21 mouse cellular contexts compared by ENCODE assay signal in genomic region chr5:53967560-53967959, GRCm38 (mm10). TPM values are rescaled to one million over a fixed set of nuclear protein-coding genes. Genes with fewer than 3 reads are reported as not detected.
DNase-seq lines count a peak whose midpoint lies in the region; ATAC-seq and TF ChIP-seq lines count a peak whose summit lies in the region.
"Had no signal": no experiment of that assay in that cellular context is flagged by ENCODE, and none has a peak within 500 bp of the region (broad histone marks: within the 10 kb centered on the region; RNA-seq: fewer than 3 reads in every experiment).

No protein-coding gene starts in this region.

- no peaks in the 10 kb centered on the region for H3K27me3 ChIP-seq in heart, adult 2 months (ENCODE audit: control insufficient read depth, insufficient read depth, low read length)
- H3K27me3 ChIP-seq in stomach, embryonic 15.5 days (replicated peaks), result no peaks in the 10 kb centered on the region
- H3K27me3 ChIP-seq in stomach, postnatal 0 days (ENCODE audit: control insufficient read depth, insufficient read depth, low read length), result no peaks in the 10 kb centered on the region
- H3K27me3 ChIP-seq: embryonic facial prominence, embryonic 12.5 days; embryonic facial prominence, embryonic 15.5 days; forebrain, embryonic 12.5 days had no signal

- H3K4me3 ChIP-seq in heart, adult 2 months, result no peak overlapping the region
- H3K4me3 ChIP-seq in stomach, embryonic 15.5 days (replicated peaks), result no peak overlapping the region
- no peak overlapping the region for H3K4me3 ChIP-seq in stomach, postnatal 0 days (ENCODE audit: low read depth, low read length)
- H3K4me3 ChIP-seq: embryonic facial prominence, embryonic 12.5 days; embryonic facial prominence, embryonic 15.5 days; erythroblast, embryonic 14.5 days; forebrain, embryonic 10.5 days; forebrain, embryonic 12.5 days had no signal

- no peak for TF ChIP-seq POLR2A in heart, adult 2 months (IDR thresholded peaks at IDR 0.05; ENCODE audit: insufficient read depth, low read depth, low read length)

- no peaks in the 10 kb centered on the region for H3K79me2 ChIP-seq in heart, adult 2 months (replicated peaks; ENCODE audit: control insufficient read depth, insufficient read depth, low read length)

- peaks cover 5% of the 10 kb centered on the region; the same call in 1 of the 2 replicates for H3K36me3 ChIP-seq in heart, adult 2 months (ENCODE audit: control insufficient read depth, insufficient read depth, low read length)
- H3K36me3 ChIP-seq in stomach, embryonic 15.5 days, result no peaks in the 10 kb centered on the region
- no peaks in the 10 kb centered on the region for H3K36me3 ChIP-seq in stomach, postnatal 0 days (ENCODE audit: control insufficient read depth, insufficient read depth, low read length)
- H3K36me3 ChIP-seq: embryonic facial prominence, embryonic 12.5 days; embryonic facial prominence, embryonic 15.5 days; forebrain, embryonic 10.5 days; forebrain, embryonic 12.5 days had no signal

- no peak for TF ChIP-seq EP300 in heart, adult 2 months (IDR thresholded peaks at IDR 0.05; ENCODE audit: insufficient read depth, low read depth, low read length)
- no peak for TF ChIP-seq EP300 in stomach, postnatal 0 days (optimal IDR thresholded peaks at IDR 0.05)

- WGBS in heart, adult 2 months, result 69% methylated on average over 2 of the region's 2 CpGs
- 74% methylated on average over 2 of the region's 2 CpGs for WGBS in stomach, embryonic 15.5 days
- 72% methylated on average over 2 of the region's 2 CpGs for WGBS in stomach, postnatal 0 days

- no peak overlapping the region for H3K4me2 ChIP-seq in stomach, embryonic 15.5 days
- H3K4me2 ChIP-seq in stomach, postnatal 0 days (replicated peaks; ENCODE audit: low read depth), result no peak overlapping the region
- H3K4me2 ChIP-seq: embryonic facial prominence, embryonic 12.5 days; embryonic facial prominence, embryonic 15.5 days; forebrain, embryonic 12.5 days had no signal

- no peaks in the 10 kb centered on the region for H3K9me3 ChIP-seq in stomach, embryonic 15.5 days
- H3K9me3 ChIP-seq in stomach, postnatal 0 days (ENCODE audit: control insufficient read depth, low read length), result no peaks in the 10 kb centered on the region
- H3K9me3 ChIP-seq: embryonic facial prominence, embryonic 12.5 days; embryonic facial prominence, embryonic 15.5 days; forebrain, embryonic 10.5 days; forebrain, embryonic 12.5 days had no signal

- intact Hi-C loops in heart, adult 2 months (cut with DNase I), result no loop called here

- ATAC-seq in stomach, embryonic 15.5 days (ENCODE audit: insufficient read depth, low FRiP score, low read depth), result peak; percentile 50; the same call in 1 of the 2 replicates
- ATAC-seq in stomach, postnatal 0 days (ENCODE audit: low FRiP score, low TSS enrichment), result no peak
- ATAC-seq: forebrain, embryonic 14.5 days; forebrain, embryonic 16.5 days had no signal

- peaks cover 1% of the 10 kb centered on the region; the same call in 1 of the 2 replicates for H3K4me1 ChIP-seq in heart, adult 2 months (ENCODE audit: control insufficient read depth, insufficient read depth, low read length)
- no peaks in the 10 kb centered on the region for H3K4me1 ChIP-seq in stomach, embryonic 15.5 days
- no peaks in the 10 kb centered on the region for H3K4me1 ChIP-seq in stomach, postnatal 0 days (replicated peaks; ENCODE audit: control insufficient read depth, insufficient read depth)
- H3K4me1 ChIP-seq: embryonic facial prominence, embryonic 12.5 days; embryonic facial prominence, embryonic 15.5 days; forebrain, embryonic 10.5 days; forebrain, embryonic 12.5 days had no signal

- no peak overlapping the region for H3K9ac ChIP-seq in heart, adult 2 months (ENCODE audit: low read depth, low read length)
- H3K9ac ChIP-seq in stomach, embryonic 15.5 days, result no peak overlapping the region
- H3K9ac ChIP-seq in stomach, postnatal 0 days (ENCODE audit: low read length), result no peak overlapping the region
- H3K9ac ChIP-seq: embryonic facial prominence, embryonic 12.5 days; embryonic facial prominence, embryonic 15.5 days; forebrain, embryonic 12.5 days had no signal

- H3K27ac ChIP-seq in heart, adult 2 months, result no peak overlapping the region
- H3K27ac ChIP-seq in stomach, embryonic 15.5 days, result no peak overlapping the region
- H3K27ac ChIP-seq in stomach, postnatal 0 days (replicated peaks), result no peak overlapping the region
- H3K27ac ChIP-seq: embryonic facial prominence, embryonic 12.5 days; embryonic facial prominence, embryonic 15.5 days; forebrain, embryonic 10.5 days; forebrain, embryonic 12.5 days had no signal

- DNase-seq in heart, adult 11 months, result peak; percentile 9
- DNase-seq in heart, adult 2 months, result no peak
- no peak for DNase-seq in stomach, postnatal 0 days (ENCODE audit: low spot score)
- no peak for DNase-seq in ovary, postnatal 36 days (ENCODE audit: low spot score)
- DNase-seq: adrenal gland, adult 2 months; adrenal gland, postnatal 10 days; adrenal gland, postnatal 25 days; cerebellum, adult 11 months; cerebellum, adult 18-20 months; cerebellum, adult 8-10 months; cerebellum, adult 9-11 months; cerebellum, postnatal 36 days; embryo, embryonic 11 days had no signal

- no peak for TF ChIP-seq CTCF in heart, adult 2 months (IDR thresholded peaks at IDR 0.05)
- TF ChIP-seq CTCF in stomach, postnatal 0 days (IDR thresholded peaks at IDR 0.05; ENCODE audit: low read depth), result no peak

RNA-seq across cellular contexts. Expression of gene Stim2, which starts 30.7 kb away (rescaled TPM):
- 10 to 100 TPM; 16.5 to 17.2 TPM for total RNA-seq in heart, adult 2 months (2021)
- polyA plus RNA-seq in heart, adult 2 months (2012; rRNA removed), result 8.2 and 11.5 TPM in 2 replicates
- 17.9 and 19.2 TPM in 2 replicates for polyA plus RNA-seq in stomach, embryonic 15.5 days (2015; fragmentation: Nextera tagmentation; extraction: Ambion mirVana)
- polyA plus RNA-seq in stomach, postnatal 0 days (2015; fragmentation: Nextera tagmentation; extraction: Ambion mirVana), result 14.0 TPM in 2 replicates
